Mouse (Mus musculus) testis, adult 2 months (tissue): ENCODE measurements around the gene Dlx3. TPM values are rescaled to one million over a fixed set of nuclear protein-coding genes. Genes with fewer than 3 reads are reported as not detected.

Experiments
- H3K27ac ChIP-seq: fragments of 200-500 bp; 2 replicates; pipeline ENCODE4 v1.5.1; 2012; ENCODE audit warnings: low read depth, low read length; ENCODE audit not compliant: control insufficient read depth, insufficient read depth
- H3K27me3 ChIP-seq: fragments of 200-500 bp; 2 replicates; pipeline ENCODE4 v1.6.1; 2012; ENCODE audit warnings: mild to moderate bottlenecking, low read length, moderate library complexity; ENCODE audit not compliant: control insufficient read depth, insufficient read depth
- H3K36me3 ChIP-seq: fragments of 200-500 bp; 2 replicates; pipeline ENCODE4 v1.6.1; 2012; ENCODE audit warnings: mild to moderate bottlenecking, low read length; ENCODE audit not compliant: control insufficient read depth, insufficient read depth
- H3K4me1 ChIP-seq: fragments of 200-500 bp; 2 replicates; pipeline ENCODE4 v1.6.1; 2012; ENCODE audit warnings: low read length; ENCODE audit not compliant: control insufficient read depth, insufficient read depth
- H3K4me3 ChIP-seq: fragments of 200-500 bp; 2 replicates; pipeline ENCODE4 v1.5.1; 2012; ENCODE audit warnings: low read depth, mild to moderate bottlenecking, low read length, moderate library complexity, mixed read lengths; ENCODE audit not compliant: control insufficient read depth
- CTCF ChIP-seq: fragments of 200-500 bp; IDR thresholded peaks from 2 replicates; pipeline ENCODE4 v1.5.1; 2012; ENCODE audit warnings: low read depth, mild to moderate bottlenecking, inconsistent platforms, low read length, moderate library complexity; ENCODE audit not compliant: control insufficient read depth, insufficient read depth, insufficient replicate concordance
- POLR2A ChIP-seq: fragments of 200-500 bp; IDR thresholded peaks from 2 replicates; pipeline ENCODE4 v1.6.1; 2012; ENCODE audit warnings: low read depth, mild to moderate bottlenecking, inconsistent platforms, low read length, moderate library complexity; ENCODE audit not compliant: control insufficient read depth
- polyA plus RNA-seq: library from polyadenylated mRNA; depleted of rRNA; stranded (reverse); fragments of >200 nt; gene quantifications from 2 replicates; pipeline ENCODE4 v1.2.3, GENCODE M21; 2012

Dlx3 gene
- polyA plus RNA-seq, 1 experiment, result 0.04 TPM

DNA sequence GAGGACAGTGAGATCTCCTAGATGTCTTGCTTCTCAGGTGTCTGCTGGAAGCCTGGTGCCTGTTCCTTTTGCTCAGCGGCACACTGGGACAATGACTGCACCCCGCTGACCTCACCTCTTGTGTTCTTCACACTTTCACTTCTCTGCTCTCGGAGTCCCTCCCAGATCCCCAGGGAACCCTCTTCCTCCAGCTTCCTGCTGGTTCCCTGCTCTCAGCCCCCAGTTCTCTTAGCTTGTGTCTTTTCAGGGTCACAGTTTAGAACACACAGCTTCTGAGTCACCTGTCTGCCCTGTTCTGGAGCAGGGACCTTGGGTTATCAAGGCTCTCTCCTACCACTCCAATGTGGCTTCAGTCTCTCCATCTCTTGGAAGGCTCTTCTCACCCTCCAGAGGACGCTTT lies 35.7 kb upstream of the Dlx3 start:
- Histone ChIP-seq H3K27ac (no peak overlapping the region), H3K36me3 (no peaks in the 10 kb centered on the region), H3K4me3 (no peak overlapping the region), H3K27me3 (no peaks in the 10 kb centered on the region), H3K4me1 (peaks cover 3% of the 10 kb centered on the region; the same call in 1 of the 2 replicates)
- TF ChIP-seq CTCF (no peak), POLR2A (no peak)

GRCm38 (mm10) chr11:95084811-95085382 lies 35.0 kb upstream of the Dlx3 start:
- Histone ChIP-seq H3K27ac (no peak overlapping the region), H3K4me3 (no peak overlapping the region), H3K36me3 (no peaks in the 10 kb centered on the region), H3K27me3 (no peaks in the 10 kb centered on the region), H3K4me1 (peaks cover 3% of the 10 kb centered on the region; the same call in 1 of the 2 replicates)
- TF ChIP-seq POLR2A, result no peak
- no peak for TF ChIP-seq CTCF

GRCm38 (mm10) chr11:95085710-95086109 lies 34.2 kb upstream of the Dlx3 start:
- Histone ChIP-seq H3K4me1 (no peaks in the 10 kb centered on the region), H3K27me3 (no peaks in the 10 kb centered on the region), H3K4me3 (no peak overlapping the region), H3K36me3 (no peaks in the 10 kb centered on the region), H3K27ac (no peak overlapping the region)
- TF ChIP-seq POLR2A (no peak), CTCF (no peak)

GRCm38 (mm10) chr11:95086229-95086628 lies 33.7 kb upstream of the Dlx3 start:
- H3K4me3 ChIP-seq, result no peak overlapping the region
- no peaks in the 10 kb centered on the region for H3K36me3 ChIP-seq
- H3K27ac ChIP-seq, result no peak overlapping the region
- TF ChIP-seq CTCF (no peak), POLR2A (no peak)
- H3K4me1 ChIP-seq, result no peaks in the 10 kb centered on the region
- no peaks in the 10 kb centered on the region for H3K27me3 ChIP-seq

DNA sequence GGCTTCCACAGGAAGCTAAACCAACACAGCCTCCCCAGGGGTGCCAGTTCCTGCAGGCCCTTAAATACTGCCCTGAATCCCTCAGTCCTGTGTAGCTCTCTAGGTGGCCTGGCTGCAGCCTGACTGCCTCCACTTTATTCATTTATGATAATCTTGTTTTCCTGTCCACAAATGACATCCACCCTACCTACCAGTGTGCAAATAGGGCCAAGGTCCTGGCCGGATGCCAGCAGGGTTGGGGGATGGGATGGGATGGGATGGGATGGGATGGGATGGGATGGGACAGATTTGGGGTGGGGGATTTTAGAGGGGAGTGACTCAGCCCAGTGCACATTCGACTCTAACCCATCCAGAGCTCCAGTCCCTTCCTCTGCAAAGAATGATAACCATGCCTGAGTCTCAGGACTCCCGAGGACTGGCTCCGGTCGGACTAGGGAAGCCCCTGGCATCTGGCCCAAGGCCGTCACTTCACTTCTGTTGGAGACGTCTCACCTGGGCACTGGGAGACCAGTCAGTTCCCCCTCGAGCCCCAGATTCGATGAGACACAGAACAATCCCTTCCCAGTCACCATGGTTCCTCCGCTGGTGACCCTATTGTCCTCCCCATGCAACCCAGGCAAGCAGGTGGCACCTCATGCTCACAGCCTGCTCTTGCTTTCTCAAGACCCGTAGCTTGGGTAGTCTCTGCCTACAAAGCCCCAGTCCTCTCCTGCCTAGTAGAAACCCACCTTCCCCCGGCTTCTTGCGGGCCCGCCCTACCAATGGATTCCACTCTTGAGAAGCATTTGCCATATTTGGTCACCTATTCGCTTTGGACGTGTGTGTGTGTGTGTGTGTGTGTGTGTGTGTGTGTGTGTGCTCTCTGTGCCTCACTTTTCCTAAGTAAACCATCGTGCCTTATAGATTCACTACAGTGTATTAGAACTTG lies 32.4 kb upstream of the Dlx3 start:
- no peaks in the 10 kb centered on the region for H3K36me3 ChIP-seq
- no peak overlapping the region for H3K27ac ChIP-seq
- H3K4me3 ChIP-seq, result no peak overlapping the region
- no peak for TF ChIP-seq CTCF
- TF ChIP-seq POLR2A, result no peak
- no peaks in the 10 kb centered on the region for H3K27me3 ChIP-seq
- H3K4me1 ChIP-seq, result no peaks in the 10 kb centered on the region

- Histone ChIP-seq H3K4me3 (no peak overlapping the region), H3K36me3 (no peaks in the 10 kb centered on the region), H3K27me3 (no peaks in the 10 kb centered on the region), H3K4me1 (no peaks in the 10 kb centered on the region), H3K27ac (peak overlapping the region; percentile 26; the same call in 1 of the 2 replicates)
- TF ChIP-seq POLR2A, result no peak
- TF ChIP-seq CTCF, result no peak
These were observed 31.6 kb upstream of the Dlx3 start for GRCm38 (mm10) chr11:95088286-95088685.

- H3K27me3 ChIP-seq, result no peaks in the 10 kb centered on the region
- H3K4me3 ChIP-seq, result no peak overlapping the region
- no peaks in the 10 kb centered on the region for H3K4me1 ChIP-seq
- H3K27ac ChIP-seq, result no peak overlapping the region
- TF ChIP-seq POLR2A, result no peak
- TF ChIP-seq CTCF, result no peak
- no peaks in the 10 kb centered on the region for H3K36me3 ChIP-seq
These were observed 30.8 kb upstream of the Dlx3 start for GRCm38 (mm10) chr11:95088857-95089779.
